Mouse (Mus musculus): ENCODE measurements at regions not wholly inside any gene's neighbourhood (a gene's known extent, or its start where the extent isn't known, plus 50 kb on each side); places are given as distances from the start of the nearest gene placed in this dataset.

DNA sequence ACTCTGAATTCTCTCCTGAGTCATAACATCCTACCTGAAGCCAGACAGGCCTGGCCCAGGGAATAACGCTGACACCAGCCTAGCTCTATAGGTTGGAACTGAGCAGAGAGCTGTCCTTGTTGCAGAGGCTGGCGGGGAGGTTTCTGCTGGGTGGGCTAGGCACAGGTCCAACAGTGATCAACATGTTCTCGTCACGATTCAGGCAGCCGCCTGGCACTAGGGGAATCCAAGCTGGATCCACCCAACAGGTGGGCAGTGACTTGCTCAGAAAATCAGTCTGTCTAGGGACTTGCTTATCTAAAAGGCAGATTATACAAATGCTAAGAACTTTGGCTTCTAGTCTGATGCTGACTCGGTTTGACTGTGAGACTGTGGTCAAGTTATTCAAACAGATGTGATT is 648.2 kb downstream of the Inhba start:
- in situ Hi-C loops (cut with MboI, MseI) = no loop called here

DNA sequence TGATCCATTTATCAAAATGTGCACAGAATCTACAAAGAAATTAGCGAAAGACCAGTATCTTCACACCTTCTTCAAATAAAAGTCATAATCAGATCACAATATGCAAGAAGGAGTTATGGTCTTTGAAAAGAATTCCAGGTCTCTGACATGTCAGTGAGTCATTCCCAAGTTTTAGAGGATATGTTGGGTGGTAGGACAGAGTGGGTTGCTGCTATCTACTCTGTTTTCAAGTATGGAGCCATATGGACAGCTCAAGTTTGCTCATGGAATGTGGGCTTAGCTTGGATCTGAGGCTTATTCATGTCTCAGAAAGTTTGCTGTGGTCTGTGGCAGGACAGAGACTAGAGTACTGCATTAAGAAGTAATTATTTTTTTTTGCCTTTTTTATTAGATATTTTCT is 657.0 kb downstream of the Inhba start:
- in situ Hi-C loops (cut with MboI, MseI) = no loop called here

DNA sequence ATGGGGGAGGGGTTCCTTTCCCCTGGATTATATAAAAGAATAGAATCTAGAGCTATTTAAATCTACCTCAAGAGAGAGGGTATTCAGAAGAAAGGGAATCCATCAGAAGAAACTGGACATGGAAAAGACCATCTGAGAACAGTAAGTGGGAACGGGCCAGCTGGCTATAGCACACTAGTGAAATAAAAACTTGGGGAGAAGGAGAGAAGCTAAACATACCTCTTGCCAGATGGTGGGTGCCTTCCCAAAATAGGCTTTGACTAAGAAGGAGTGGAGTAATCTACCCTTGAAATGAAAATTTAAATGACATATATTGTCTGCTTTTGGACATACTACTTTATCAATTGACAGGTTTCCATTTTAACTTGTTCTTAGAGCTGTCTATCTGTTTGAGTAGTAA is 657.6 kb downstream of the Inhba start:
- in situ Hi-C loops (cut with MboI, MseI) = no loop called here

DNA sequence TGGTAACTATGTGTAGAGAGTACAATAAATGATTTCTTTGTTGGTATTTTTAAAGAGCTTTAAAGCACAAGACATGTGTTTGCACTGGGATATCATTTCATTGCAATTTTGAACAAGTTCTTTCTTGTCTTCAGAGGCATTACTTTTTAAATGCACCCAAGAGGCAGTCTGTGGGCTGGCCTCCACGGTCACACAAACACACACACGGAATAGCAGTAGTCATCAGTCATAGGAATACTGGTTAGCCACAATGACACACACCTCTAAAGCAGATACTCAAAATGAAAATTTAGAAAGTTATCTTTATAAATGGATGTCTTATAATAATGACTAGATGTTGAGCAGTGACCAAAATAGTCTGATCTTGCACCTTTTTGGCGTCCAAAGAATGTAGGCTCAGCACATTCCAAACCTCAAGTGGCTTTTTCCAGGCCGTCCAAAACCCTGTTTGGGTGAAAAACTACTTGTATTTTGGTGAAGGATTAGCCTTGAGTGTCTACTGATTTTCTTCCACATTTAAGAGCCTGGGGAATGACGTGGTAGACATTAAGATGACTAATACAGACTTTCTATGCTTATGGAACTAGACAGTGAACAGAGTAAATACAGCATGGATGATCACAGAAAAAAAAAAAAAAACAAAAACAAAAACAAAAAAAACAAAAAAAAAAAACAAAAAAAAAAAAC is 658.5 kb downstream of the Inhba start:
- in situ Hi-C loops (cut with MboI, MseI) = no loop called here

DNA sequence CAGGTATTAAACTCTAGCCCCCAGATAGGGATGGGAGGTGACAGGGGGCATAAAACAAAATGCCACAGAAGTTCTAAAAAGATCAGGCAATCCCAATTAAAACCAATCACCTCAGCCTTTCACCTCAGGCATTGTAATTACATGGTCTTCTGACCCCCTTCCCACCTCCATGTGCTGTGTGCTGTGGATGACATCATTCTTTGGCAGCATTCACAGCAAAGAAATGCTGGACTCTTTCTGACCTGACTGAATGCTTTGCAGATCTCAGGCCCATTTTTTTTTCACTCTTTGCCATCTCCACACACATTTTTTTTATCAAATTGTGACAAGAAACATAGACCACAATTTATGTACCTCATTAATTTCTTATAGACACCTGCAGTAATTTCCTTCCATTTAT is 659.1 kb downstream of the Inhba start:
- in situ Hi-C loops (cut with MboI, MseI) = no loop called here

DNA sequence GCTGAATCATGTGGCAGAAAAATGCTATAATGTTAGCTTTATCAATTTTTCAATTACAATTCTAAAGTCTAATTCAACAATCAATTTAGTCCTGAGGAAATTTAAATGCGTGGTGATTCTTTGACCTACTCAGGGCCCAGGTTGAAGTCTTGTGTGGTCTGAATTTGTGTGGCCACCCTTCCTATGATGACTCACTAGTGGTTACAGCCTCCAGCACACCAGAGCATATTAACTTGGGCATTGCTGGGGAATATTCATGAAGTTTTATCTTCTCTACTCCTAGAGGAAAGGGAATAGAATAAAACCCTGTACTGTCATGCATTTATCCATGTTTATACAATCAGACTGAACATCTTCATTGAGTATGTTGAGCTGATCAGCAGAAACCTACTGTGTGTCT is 665.2 kb downstream of the Inhba start:
- in situ Hi-C loops (cut with MboI, MseI) = no loop called here

DNA sequence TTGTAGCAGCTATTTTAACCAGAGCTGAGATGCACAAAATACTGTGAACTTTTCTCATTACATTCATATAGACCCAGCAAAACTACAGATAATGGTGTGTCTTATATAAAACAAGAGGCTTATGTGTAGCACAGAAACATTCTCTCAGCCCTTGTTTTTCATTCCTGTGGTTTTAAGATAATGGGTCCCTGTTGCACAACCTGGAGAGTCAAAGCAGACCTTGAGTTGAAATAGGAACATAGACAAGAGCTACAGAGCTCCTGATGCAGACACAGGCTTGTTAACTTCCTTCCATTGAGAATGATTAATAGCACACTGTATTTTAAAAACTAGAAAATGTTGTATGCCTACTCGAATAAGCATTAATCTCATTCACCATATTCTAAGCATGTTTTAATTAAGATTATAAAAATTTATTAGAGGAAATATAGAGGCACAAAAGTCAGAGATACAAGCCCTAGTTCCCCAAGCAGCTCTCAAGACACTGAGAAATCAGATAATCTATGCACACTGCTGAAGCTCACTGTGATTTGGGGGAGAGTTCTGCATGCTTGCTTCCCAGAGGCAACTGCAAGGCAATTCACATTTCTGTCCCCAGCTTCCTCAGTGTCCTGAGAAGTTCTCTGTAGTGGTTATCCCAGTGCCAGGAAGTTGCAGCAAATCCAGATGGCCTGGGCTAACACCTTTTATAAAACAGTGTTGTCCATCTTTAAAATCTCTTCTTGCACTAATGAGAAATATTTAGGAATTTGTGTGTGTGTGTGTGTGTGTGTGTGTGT is 666.8 kb downstream of the Inhba start:
- in situ Hi-C loops (cut with MboI, MseI) = no loop called here

DNA sequence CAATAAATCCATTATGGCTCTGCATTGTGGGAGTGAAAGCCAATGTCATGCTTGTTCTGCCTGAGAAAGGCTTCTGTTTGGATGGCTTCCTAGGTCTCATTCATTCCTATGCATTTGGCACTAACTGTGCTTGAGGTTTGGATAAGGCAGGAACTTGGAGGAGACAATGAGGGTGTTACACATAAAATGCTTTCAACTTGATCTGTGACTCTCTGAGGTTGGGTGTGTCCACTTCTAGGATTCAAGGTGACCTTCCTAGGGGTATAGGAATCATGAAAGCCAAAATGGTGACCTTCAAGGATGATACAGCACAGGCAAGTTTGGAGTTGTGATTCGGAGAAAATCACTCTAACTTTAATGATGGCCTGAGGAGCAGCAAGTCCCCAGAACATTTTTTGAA is 682.5 kb downstream of the Inhba start:
- in situ Hi-C loops (cut with MboI, MseI) = no loop called here

DNA sequence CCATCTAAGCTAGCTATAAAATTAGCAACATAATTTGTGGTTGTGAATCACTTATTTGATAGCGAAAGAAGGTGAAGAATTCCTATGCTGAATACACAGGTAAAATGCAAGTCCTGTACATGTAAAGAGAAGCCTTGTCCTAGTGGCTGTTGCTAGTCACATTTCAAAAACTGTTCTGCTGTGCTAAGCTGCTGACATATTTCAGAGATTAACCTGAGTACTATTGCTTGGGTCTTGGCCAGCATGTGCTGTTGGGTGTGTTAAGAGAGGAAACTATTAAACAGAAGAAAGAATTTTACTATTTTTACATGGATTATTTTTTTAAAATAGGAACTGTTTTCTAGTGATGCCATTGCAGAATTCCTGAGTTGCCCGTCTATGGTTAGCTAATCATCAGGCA is 689.3 kb downstream of the Inhba start:
- in situ Hi-C loops (cut with MboI, MseI) = no loop called here

DNA sequence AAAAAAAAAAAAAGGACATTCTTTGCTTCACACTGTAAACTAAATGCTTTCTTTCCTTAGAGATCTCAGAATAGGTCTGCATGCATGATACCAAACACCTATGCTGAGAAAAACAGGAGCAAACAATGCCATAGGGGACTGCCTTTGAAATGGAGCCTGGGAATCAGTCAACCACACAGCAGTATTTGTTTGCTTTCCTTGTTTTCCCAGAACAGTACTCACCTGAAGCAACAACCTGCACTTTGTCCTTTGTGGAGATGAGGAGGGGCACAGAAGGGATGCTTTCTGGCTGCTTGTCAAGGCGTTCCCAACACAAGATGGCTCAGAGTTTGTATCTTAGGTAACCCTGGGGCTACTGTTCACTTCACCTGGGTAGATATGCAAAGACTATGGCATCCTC is 690.5 kb downstream of the Inhba start:
- in situ Hi-C loops (cut with MboI, MseI) = no loop called here

DNA sequence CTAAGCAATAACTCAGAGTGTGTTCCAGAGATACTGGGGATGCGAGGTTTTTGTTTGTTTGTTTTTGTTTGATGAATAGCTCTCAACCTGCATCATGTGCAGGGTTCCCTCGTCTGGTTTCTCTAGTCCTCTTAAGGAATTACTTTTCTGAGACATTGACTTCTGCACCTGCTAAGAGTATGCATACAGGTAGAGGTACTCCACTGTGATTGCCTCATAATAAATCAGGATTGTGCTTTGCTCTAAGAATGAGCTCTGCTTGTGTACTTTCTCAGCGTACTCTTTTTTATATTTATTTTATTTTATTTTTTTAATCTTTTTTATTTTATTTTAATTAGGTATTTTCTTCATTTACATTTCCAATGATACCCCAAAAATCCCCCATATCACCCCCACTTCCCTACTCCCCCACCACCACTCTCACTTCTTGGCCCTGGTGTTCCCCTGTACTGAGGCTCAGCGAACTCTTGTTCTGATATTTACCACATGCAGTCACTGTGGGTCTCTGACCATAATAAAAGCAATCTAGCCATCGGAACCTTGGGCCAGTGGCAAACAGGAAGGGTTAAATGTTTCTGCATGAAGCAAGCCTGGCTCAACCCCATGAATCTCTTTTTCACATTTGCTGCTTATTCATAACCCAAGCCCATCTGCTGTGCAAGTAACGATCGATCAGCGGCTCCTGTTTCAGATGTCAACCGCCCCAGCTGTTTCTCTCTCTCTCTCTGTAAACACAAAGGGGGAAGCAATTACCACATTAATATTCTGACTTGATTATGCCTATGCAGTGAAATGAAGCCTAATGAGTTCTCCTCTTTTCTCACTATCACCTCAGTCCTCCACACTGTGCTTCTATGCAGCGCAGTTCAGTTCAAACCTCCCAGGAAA is 693.8 kb downstream of the Inhba start:
- in situ Hi-C loops (cut with MboI, MseI) = no loop called here

DNA sequence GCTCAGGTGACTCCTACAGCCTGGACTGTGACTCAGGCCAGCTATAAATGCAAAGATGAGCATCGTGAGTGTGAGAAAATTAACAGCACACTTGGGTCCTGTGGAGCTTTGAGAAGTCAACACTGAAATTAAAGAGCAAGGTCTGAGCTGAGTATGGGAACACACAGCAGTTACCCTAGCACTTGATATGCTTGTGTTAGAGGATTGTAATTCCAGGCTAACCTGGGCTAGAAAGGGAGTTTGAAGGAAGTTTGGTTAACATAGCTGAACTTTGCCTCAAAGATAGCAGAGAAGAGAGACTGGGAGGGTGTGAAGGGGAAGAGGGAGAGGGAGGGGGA is 694.4 kb downstream of the Inhba start:
- in situ Hi-C loops (cut with MboI, MseI) = no loop called here

DNA sequence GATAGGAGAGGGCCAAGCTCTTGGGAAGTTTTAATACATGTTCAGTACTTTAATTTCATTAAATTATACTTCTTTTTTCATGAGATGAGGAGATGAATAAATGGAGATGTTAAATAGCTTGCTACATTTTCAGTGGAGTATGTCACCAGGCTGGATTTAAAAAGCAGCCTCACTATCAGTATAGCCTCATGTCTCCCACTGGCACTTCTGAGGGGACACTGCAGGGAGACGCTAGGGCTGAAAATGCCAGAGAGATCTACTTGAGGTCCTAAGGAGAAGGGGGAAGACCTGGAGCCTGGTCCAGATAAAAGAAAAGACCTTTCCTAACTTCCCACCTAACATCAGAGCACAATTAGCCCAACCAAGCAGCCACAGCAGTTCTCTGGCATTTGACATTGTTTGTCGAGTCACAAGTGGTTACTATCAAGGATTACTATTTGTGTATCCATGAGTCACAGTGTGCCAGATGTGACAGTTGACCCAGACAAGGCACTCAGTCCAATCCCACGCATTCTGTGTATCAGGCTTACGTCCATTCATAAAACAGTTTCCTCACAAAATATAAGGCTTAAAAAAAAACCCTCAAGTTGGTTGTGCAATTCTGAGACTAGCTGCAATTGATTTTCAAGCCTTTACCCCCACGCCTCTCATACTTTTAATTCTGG is 703.8 kb downstream of the Inhba start:
- in situ Hi-C loops (cut with MboI, MseI) = no loop called here

DNA sequence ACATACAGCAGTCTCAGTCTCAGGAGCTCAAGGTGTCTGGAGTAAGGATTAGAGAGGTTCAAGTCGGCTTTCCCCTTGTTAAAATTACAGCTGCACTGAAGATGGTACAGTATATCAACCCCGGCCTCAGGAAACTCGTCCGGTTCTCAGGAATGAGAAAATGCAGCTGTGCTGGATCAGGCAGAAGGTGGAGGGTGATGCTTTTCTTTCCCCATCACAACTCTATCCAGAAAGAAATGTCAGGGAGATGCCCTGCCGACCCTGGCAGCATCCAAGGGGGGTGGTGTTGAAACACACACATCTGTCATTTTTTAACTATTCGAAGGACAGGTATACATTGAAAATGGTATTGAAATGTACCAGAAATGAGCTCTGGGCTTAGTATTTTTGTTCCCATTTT is 704.7 kb downstream of the Inhba start:
- in situ Hi-C loops (cut with MboI, MseI) = no loop called here

DNA sequence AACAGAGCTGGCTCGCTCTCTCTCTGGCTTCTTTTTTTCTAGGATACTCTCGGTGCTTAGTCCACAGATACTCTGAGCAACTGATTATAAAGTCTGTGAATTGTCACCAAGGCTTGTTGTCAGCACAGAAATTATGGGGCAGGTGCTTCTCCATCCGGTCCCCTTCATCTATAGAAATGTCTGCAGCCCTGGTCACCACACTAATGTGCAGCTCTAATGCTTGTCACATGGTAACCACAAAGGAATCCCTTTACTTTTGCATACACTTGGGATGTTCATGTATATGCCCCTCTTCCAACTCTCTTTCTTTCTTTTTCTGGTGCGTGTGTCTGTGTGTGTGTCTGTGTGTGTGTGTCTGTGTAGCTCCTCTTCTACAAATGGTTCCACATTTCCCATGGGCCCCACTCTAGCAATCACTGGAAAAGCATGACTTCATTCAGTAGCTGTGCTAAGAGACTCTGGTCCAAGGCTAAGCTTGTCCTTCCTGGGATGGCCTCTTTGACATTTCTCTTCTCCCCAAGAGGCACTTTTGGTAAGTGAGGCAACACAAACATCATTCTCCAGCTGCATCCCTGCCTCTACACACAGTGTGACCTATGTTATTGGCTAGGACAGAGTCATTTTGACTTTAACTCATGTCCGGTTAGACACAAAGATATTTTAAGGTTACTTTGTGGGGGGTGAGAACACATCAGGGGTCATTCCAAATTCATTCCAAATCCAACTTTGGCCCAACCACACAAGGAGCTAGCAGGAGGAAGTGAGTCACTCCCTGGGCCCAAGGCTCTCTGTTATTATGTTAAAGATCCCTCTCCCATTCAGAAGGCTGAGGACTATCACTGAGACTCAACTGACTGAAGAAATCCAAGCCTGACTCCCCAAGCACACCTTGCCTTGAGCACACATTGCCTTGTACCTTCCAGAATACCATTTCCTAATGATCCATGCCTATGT is 705.4 kb downstream of the Inhba start:
- in situ Hi-C loops (cut with MboI, MseI) = no loop called here

DNA sequence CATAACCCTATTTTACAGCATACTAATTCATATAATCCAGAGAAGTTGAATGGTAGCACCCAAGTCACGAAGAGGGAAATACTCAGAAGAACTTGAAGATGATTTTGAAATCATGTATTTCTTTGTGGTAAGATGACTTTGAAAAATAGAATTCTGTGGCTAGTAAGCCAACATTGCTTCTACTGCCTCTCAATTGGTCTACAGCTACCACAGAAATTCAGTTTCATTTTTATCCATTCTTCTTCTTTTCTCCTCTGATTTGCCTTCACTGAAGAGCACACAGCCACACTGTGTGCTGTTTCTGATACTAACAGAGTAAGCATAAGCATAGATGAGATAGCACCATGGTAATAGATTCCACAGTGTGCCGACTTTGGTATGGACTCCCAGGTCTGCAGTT is 708.4 kb downstream of the Inhba start:
- in situ Hi-C loops (cut with MboI, MseI) = no loop called here

DNA sequence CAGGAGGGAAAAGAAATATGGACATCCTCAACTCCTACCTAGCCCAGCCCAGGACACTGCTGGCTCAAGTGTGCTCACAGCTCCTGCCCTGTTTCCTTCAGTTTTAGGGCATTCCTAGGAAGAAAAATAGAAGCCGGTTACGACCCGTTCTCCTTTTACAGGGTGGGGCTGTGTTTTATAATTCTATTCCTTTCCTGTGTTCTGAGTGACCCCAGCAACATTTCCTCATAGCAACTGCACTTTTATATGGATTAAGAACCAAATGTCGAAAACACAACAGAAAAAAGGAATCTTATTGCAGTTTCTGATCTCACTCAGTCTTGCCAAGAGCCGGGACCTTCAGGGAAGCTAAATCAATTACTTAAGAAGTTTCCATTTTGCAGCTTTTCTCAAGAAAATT is 713.7 kb downstream of the Inhba start:
- in situ Hi-C loops (cut with MboI, MseI) = no loop called here

DNA sequence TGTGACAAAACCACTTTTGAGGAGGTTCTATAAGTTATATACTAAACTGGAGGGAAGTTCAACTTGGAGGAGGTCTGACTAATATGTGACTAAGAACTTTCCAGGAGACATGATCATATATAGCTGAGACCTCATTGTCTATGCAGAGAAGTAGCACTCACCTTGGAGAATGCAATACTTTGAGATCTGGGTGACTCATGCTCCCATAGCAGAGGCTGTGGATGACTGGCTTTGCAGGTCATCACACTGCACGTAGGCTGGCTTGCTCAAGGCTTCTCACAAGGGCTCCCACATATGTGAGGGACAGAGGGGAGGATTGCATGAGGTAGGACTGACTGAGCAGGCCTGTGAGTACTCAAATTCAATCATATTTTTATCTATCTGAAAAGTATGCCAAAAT is 726.7 kb downstream of the Inhba start:
- in situ Hi-C loops (cut with MboI, MseI) = no loop called here

DNA sequence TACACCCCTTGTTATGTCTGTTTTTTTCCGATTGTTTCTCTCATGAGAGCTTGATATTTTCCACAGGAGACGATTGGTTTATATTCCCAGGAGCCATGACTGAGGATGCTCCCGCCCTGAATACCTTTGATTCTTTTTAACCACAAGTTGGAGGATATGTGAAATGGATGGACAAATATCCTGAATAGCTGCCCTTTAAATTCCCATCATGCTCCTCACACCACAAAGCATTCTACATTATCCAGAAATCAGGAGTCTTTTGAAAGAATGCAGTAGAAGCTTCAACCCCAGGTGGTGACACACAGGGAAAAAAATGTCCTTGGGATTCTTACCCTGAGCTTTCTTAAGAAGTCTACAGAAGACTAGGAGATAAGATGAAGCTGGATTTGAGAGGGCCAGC is 727.9 kb downstream of the Inhba start:
- in situ Hi-C loops (cut with MboI, MseI) = no loop called here

DNA sequence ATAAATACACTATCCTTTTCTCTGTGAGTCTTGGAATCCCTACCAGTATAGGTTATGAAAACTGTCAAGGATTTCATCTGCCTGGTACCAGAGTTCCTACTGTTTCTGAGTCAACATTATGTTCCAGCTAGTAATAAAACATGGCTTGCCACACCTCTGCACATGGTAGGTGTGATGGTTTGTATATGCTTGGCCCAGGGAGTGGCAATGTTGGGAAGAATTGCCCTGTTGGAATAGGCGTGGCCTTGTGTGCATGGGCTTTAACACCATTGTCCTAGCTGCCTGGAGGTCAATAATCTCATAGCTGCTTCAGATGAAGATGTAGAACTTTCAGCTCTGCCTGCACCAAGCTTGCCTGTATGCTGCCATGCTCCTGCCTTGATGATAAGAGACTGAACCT is 732.6 kb downstream of the Inhba start:
- in situ Hi-C loops (cut with MboI, MseI) = no loop called here

DNA sequence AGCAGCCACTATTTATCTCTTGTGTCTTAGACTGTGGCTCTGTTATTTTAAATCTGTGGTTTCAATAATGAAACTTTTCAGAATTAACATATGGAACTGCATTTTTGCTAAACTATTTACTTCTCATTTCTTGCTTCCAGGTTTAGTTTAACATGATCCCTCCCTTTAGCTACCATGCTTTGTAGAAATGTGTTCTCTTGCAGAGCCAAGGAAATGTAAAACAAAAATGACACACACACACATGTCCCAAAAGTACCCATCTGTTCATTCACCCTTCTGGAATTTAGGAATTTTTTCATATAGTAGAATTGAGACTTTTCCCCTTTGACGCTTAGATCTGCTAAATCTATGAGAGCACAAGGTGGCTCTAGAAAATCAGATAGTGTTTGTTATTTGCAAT is 734.0 kb downstream of the Inhba start:
- in situ Hi-C loops (cut with MboI, MseI) = no loop called here

All from regulatory T cell (primary cell).